28 mouse cellular contexts compared by ENCODE assay signal in genomic region chr14:32784748-32785134, GRCm38 (mm10). TPM values are rescaled to one million over a fixed set of nuclear protein-coding genes. Genes with fewer than 3 reads are reported as not detected.
"Had no signal": no experiment of that assay in that cellular context is flagged by ENCODE, and none has a peak within 500 bp of the region (broad histone marks: within the 10 kb centered on the region; RNA-seq: fewer than 3 reads in every experiment).

No protein-coding gene starts in this region.

- ATAC-seq: liver, embryonic 12.5 days; midbrain, embryonic 13.5 days; midbrain, embryonic 16.5 days had no signal

- H3K4me2 ChIP-seq: limb, embryonic 13.5 days; liver, embryonic 12.5 days; liver, embryonic 15.5 days; lung, embryonic 15.5 days; midbrain, embryonic 13.5 days; neural tube, embryonic 13.5 days had no signal

- H3K9ac ChIP-seq: limb, embryonic 13.5 days; liver, embryonic 12.5 days; liver, embryonic 15.5 days; lung, embryonic 15.5 days; midbrain, embryonic 13.5 days; neural tube, embryonic 13.5 days had no signal

- H3K27me3 ChIP-seq: limb, embryonic 13.5 days; liver, embryonic 12.5 days; liver, embryonic 15.5 days; lung, embryonic 15.5 days; midbrain, embryonic 13.5 days; neural tube, embryonic 13.5 days had no signal

- H3K36me3 ChIP-seq: limb, embryonic 10.5 days; limb, embryonic 13.5 days; liver, embryonic 12.5 days; liver, embryonic 15.5 days; lung, embryonic 15.5 days; midbrain, embryonic 13.5 days; neural tube, embryonic 13.5 days had no signal

- H3K4me1 ChIP-seq: limb, embryonic 13.5 days; lung, embryonic 15.5 days; midbrain, embryonic 13.5 days; neural tube, embryonic 13.5 days had no signal

- H3K4me3 ChIP-seq: limb, embryonic 10.5 days; limb, embryonic 13.5 days; liver, embryonic 12.5 days; liver, embryonic 15.5 days; lung, embryonic 15.5 days; midbrain, embryonic 13.5 days; myocyte; neural tube, embryonic 13.5 days had no signal

- H3K9me3 ChIP-seq: limb, embryonic 10.5 days; limb, embryonic 13.5 days; liver, embryonic 12.5 days; liver, embryonic 15.5 days; lung, embryonic 15.5 days; midbrain, embryonic 13.5 days; neural tube, embryonic 13.5 days had no signal

- H3K27ac ChIP-seq: limb, embryonic 10.5 days; limb, embryonic 13.5 days; liver, embryonic 12.5 days; liver, embryonic 15.5 days; lung, embryonic 15.5 days; midbrain, embryonic 13.5 days; neural tube, embryonic 13.5 days; stomach, postnatal 0 days had no signal

- DNase-seq: kidney, postnatal 14 days; kidney, postnatal 4 days; liver; lung, adult 18-20 months; lung, postnatal 10 days; lung, postnatal 4 days; retina, postnatal 1 day; right cerebral cortex, postnatal 25 days; thymus, adult 2 months; thymus, postnatal 14 days; thymus, postnatal 4 days had no signal

RNA-seq across cellular contexts. Expression of gene Fam170b, which starts 49.0 kb away (rescaled TPM):
- total RNA-seq: layer of hippocampus, adult 18-20 months; layer of hippocampus, postnatal 14 days; left cerebral cortex, adult 18-20 months; left cerebral cortex, postnatal 25 days; megakaryocyte, adult 5-6 weeks; neutrophil, adult 5-6 weeks had no signal
- polyA plus RNA-seq: limb, embryonic 13.5 days; liver, embryonic 12.5 days; midbrain, embryonic 13.5 days; myocyte; spleen, adult 2 months; stomach, postnatal 0 days; thymus, adult 2 months had no signal
